Mouse (Mus musculus): ENCODE measurements at regions not wholly inside any gene's neighbourhood (a gene's known extent, or its start where the extent isn't known, plus 50 kb on each side); places are given as distances from the start of the nearest gene placed in this dataset.

DNA sequence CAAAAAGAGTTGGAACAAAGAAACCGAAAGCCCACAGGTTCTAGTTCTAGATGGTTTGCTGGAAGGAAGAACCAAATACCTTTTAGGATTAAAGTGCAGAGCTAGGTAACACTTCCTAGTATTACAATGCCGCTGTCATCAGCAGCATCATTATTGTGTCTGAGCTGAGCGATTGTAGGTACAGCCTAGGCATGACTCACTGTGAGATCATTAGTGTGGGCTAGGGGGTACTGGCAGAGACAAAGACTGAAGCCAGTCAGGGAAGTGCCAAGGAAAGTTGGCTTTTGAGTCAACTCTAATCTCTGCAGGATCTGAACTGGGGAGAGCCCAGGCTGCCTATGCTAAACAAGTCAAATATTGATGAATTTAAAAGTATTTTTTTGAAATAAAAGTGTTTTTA lies 450.2 kb upstream of the Jag1 start:
- DNase-seq, result no peak

DNA sequence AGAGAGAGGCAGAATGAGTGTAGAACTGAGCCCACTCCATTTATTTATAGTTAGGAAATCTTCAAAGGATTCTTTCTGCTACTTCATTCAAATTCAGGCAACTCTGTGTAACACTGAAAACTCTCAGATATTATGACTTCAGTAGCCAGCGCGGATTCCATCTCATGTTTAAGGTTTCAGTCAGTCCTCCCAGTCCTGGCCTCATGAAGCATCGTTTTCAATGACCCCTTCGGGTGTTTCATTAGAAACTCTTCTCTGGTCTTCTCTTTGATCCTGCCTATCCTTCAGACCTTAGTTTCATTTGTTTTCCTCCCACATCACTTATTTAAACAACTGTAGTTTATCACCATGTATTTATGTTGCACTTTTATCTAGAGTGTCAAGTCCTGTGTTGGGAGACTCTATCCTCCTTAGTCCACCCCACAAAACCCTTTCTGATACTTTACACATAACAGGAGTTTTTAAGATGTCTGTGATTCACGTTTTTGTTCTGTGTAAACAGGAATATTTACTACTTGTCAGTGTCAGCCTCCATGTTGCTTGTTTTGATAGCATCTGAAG lies 447.7 kb upstream of the Jag1 start:
- no peak for DNase-seq

DNA sequence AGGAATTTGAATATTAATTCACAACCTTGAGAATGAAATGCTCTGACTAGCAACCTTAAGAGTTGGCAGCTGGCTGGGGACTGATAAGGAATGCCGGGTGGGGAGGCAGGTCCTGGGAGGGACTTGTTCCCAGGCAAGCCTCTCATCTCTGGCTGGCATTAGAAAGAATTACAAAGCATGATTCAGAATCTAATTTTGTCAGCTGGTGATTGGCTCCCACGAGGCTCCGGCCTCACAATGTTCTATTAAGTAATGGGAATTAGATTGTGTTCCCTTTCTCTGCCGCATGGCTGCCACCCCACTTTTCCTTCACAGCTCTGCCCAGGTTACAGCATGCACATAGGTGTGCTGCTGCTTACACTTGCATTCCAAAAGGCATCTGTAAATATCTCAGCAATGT lies 443.9 kb upstream of the Jag1 start:
- DNase-seq, result no peak

DNA sequence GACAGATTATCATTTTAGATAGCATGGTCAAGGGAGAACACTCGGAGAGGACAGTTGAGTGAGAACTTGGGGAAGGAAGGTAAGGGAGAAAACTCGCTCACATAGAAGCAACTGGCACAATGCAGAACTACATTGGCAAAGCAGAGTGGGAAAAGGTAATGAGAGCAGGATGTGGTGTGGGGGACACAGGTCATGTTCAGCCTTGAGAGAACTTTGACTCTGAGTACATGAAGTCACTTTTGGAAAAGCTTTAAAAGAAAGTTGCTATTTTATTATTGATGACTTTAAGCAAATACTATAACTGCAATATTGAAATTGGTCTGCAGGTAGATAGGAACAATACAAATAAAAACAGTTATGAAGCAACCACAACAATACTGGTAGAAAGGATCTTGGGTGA lies 437.4 kb upstream of the Jag1 start:
- DNase-seq, result no peak

DNA sequence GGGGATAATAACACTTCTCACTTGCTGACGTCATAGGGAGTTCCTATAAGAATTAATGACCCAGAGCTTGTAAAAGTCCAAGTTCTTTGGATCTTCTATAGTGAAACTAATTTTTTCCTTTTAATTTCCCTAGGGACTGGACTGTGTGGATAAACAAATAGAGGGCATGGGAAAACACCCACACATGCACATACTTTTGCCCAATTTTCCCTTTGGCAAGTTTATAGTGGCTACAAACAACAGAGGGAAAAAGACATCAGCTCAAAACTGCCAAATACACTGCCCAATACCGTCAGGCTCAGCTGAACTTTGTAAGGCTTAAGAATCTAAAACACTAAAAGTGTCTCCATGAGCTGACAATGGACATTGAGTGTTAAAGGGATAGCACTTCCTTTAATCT lies 420.1 kb upstream of the Jag1 start:
- DNase-seq, result no peak

DNA sequence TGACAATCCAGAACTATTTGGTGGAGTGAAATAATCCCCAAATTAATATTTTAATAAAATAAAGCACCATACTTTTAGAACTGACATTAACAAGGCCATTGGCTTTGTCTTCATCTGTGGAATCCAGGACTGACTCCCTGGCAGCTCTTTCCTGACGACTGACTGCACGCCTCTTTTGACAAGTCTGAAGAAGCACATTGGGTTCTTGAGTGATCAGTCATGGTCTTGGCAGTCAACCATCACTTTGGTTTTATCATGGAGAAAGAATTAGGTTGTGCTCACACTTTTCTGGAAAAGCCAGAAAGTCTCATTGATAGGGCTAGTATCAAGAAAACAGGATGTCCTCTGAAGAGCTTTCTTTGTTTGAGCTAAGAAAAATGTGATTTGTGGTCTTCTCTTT lies 399.8 kb upstream of the Jag1 start:
- no peak for DNase-seq

DNA sequence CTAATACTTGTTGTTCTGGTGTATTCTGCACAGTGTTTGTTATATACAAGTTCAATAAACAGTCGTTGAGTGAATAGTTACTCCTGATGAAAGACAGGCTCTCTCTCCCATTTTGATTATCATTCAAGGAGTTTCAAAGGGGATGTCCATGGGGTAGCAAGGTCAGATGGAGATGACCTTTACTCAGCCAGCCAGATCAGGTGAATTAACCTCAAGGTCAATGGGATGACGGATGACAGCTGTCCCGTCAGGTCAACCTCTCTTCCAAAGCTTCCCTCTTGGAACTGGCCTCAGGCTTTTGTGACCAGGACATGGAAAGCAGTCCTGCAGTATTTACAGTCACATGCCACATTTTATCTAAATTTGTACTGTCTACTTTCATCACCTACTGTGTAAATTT lies 398.6 kb upstream of the Jag1 start:
- no peak for DNase-seq

DNA sequence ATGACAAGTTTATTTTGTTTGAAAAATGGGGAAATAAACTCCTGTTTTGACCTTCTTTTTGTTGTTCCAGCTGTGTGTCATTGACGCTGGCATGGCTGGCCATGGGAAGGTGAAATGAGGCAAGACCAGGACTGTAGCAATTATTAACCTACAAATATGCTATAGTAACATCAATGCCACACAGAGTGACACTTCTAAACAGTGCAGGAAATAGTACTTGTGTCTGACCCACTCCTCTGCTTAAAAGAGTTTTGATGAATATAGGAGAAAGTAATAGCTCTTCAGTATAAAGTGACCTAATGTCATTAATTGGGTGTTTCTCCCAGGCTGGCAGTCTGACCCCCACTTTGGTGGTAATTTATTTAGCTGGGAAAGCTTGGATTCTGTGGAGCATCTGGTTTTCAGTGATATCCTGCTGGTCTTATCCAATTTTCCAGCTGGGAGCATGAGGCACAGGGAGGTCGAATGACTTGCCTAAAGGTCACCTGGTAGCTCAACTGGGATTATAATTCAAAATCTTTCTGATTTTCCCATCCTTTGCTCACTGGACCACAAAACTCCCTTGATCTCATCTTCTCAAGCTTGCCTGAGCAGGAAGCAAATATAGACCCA lies 397.6 kb upstream of the Jag1 start:
- DNase-seq, result no peak

DNA sequence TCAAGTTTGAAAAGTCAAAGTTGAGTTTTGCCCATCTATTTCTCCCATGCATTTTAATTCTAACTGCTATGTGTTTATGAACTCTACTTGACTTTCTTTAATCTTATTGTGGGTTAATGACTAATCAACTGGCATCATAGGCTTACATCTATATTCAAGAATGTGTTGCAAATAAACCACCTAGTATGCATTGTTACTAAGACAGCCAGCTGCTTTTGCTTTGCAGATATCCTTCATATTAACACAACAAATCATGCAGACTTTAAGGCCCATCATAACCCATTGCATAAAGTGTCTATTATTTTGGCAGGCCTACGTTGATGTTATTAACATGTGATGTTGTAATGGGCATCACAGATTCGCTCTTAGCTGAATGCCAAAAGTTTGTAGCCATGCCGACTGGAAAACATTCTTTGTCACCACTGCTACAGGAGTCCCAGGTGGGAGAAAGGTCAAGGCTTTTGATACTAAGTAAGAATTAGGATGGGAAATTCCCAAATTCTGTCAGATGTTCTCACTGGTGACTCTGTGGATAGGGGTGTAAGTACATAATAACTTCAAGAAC lies 394.3 kb upstream of the Jag1 start:
- DNase-seq, result no peak

DNA sequence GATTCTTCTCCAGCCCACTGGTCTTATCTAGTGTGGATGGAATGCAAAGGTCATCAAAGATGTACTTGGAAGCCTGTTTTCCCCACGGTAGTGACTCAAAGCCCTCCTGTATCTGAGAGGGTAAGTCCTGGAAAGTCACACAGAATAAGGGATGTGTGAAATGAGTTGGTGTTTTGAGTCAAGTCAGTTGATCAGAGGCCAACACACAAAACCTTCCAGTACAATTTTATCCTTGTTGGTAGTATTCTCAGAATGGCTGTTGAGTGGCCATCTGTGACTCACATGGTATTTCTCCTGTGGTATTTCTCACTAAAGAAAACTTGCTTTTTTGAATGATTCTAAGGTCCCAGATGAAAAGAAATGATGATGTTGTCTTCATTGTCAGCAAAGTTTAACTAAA lies 384.8 kb upstream of the Jag1 start:
- DNase-seq, result no peak

DNA sequence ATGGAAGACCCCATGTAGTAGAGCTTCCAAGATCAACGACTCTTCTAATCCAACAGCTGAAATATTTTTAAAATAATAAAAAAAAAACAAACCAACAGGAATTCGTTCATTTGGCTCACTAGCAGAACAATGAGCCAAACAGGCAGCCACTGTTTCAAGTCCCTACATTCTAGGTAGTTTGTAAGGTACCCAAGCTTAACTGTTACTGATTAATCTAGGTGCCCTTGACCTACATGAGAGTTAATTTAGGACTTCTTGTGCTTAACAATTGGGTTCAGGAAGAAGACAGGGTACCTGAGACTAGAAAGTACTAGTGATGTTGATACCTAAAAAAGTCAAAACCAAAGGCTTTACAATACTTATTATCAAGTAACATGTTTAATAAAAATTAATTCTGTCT lies 381.2 kb upstream of the Jag1 start:
- DNase-seq, result no peak

DNA sequence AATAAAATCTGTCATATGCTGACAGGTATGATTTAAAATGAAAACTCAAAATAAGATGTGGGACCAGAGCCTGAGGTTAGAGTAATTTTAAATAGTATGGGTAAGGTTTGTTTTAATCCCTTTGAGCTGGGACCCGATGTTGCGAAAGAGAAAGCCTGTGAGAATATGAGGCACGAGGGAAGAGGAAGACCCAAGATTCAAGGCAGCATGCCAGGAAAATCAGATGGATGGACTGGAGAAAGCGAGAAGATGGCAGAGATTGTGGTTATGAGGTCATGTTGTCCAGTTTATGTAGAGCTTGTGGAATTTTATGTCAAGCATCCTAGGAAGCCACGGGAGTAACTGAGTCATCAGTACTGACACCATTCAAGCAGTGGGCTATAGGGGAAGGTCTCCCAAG lies 377.2 kb upstream of the Jag1 start:
- DNase-seq, result no peak

DNA sequence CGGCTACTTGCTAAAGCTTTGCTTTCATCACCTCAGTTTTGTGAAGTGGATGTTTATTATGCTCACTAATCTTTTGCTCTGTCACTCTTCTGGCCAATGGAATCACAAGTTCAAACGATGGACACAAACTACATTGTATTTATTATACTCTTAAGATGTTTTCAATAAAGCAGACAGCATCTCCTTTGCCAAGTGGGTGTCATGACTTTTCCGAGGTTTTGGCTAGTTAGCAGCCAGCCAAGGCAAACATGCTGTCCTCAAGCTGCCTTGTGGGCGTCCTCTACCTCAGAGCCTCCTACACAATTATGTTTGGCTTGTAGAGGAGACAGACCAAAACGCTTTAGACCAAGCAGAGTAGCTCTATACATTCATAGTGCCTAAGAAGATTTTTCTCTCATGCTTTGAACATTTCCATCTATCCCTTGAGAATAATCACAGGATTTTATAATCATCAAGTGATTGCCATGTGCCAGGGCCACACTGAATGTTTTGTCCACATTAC lies 372.8 kb upstream of the Jag1 start:
- no peak for DNase-seq

DNA sequence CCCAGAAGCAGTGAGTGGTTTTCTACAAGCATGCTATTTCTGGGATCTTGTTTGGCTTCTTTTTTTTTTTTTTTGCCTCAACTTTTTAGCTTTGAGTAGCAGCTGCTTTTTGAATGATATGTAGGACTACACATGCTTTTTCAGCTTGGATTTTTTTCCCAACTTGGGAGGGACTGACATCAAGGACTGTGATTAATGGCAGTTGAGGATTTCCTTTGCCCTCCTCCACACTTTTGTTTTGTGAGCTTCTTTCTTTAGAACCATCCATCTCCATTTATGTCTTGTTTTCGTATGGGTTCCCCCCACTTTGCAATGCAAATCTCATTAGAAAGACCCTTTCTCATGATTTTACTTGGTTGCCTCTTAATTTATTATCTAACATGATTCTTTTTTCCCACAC lies 352.3 kb upstream of the Jag1 start:
- no peak for DNase-seq

DNA sequence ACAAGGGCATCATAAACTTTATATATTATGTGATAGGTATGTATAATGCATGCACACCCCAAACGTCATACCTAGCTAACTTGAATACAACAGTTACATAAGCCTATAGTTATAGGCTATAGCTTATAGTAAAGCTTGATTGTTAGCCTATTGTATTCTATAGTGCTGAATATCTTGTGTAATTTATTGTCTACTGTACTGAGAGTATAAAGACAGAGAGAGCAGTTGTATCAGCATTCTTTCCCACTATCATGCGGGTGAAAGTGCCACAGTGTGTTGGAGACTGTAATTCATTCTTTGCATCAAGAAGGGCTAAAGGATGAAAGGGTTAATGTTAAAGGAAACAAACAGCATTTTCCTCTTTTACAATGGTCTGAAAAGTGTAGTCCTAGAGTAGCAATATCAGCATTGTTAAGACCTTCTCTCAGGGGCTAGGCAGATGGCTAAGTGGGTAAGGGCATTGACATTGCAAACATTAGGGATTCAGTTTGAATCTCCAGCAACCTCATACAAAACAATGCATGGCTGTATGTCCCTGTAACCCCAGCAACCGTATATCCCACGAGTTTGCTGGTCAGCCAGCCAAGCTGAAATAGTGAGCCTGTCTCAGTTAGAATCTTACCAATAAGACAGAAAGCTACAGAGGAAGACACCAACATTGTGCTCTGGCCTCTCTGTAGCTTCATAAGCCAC lies 340.8 kb upstream of the Jag1 start:
- no peak for DNase-seq

DNA sequence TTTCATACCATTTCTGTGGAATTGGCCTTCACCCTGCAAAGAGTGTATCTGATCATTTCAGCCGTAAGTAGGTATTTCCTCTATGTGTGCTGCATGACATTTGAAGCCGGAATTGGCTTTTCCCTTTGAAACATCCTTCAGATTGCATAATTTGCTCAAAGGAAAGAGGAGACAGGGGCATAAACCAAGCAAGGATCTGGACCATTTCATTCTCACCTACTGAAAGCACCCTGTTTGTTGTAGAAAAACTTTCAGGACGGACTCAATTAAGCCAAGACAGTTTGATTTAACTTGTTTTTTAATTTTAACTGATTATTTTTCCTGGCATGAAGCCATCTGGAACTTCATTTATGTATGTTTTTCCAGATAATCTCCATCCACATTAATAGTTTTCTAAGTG lies 340.0 kb upstream of the Jag1 start:
- no peak for DNase-seq

DNA sequence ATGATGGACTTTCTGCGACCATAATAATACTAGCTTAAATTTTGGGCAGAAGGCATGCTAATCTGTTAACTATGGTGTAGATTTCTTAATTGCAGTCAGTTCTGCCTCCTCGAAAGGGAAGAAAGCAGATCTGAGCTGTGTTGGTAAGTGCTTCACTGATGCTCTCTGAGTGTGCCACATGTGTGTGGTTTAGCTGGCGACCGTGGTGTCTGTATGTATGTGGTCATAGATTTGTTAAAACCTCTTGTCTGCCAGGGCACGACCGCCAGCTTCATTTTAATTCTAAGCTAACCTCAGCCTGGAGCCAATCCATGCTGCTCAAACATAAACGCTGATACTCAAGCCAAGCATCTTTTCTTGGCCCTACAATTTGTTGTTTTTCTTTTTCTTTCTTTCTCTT lies 330.5 kb upstream of the Jag1 start:
- no peak for DNase-seq

DNA sequence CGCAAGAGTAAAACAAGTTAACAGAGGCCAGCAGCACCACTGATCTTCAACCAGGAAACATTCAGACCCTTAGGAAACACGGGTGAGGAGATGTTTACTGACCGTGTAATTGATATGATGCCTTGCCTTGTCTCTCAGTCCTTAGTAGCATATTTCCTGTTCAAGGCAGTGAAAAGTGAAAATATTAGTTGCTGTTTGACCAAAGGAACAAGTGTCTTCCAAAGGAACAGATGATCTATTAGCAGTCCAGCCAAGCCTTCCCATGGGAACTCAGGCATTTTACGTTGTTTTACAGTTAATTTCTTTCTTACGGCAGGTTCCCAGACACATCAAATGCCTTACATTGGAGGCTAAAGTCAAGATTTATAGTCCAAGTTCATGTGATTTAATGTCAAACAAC lies 321.3 kb upstream of the Jag1 start:
- no peak for DNase-seq

DNA sequence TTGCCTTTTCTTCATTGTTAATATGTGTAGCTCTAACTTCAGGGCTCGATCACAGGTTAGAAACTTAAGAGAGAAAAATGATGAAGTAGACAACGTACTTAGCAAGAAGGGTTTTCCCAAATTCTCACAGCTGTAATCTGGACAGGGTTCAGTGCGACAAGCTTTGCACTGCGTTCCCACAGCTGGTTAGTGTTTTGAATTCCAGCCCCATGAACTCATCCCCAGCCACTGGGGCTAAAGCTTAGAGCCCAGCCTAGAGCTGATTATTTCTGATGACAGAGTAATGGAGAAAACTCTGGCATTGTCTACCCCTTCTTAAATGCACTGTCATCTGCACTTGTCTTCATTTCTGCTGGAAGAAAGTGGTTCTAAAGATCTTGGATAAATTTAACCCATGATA lies 319.7 kb upstream of the Jag1 start:
- DNase-seq, result no peak

DNA sequence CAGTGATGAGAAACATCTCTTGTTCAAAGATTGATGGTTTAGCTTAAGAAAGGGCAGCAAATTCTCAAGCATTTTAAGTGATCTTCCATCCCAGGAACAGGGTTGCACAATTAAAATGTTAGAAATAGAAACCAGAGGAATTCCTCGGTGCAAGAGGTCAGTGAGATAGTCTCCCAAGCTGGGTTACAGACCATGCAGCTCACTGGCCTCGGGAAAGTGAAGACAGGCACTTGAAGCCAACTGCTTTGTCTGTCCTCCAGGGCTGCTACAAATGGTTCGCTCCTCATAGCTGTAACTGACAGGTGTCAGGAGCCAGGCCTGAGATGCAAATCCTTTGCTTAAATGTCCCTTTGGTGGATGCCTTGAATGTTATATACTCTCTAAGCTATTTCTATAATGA lies 306.2 kb upstream of the Jag1 start:
- no peak for DNase-seq

DNA sequence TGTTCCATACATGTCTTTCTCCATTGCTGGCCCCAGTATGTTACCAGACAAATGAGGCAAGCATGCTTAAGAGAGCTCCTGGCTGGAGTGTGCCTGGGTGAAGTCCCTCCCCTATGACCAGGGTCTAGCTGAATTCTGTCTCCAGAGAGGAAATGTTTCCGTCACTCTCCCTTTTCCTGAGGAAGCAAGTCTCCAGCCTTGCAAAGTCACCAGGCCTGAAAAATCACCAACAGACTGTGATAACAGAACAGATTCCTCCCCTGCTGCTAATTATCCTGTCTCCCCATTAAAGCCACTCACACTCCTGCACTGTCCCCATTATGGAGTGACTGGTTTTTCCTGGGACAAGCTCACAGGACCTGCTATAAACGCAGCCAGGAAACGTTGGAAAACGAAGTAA lies 303.2 kb upstream of the Jag1 start:
- DNase-seq, result no peak

DNA sequence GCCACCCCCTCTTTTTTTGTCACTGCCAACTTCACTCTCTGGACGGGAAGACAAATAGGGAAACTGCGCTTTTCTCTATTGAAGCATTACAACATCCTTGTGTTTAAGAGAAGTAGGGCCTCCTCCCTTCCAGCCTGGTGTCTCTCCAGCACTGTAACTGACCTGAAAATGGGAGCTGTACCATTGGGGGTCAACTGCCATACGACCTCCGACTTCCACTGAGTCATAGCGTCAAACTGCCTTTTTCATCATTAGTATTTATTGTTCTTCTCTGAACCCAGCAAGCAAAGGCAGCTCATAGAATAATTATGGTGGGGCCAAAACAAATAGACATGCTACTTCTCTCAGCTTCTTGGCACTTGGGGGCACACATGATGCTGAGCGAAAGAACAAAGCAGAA lies 301.2 kb upstream of the Jag1 start:
- DNase-seq, result no peak

DNA sequence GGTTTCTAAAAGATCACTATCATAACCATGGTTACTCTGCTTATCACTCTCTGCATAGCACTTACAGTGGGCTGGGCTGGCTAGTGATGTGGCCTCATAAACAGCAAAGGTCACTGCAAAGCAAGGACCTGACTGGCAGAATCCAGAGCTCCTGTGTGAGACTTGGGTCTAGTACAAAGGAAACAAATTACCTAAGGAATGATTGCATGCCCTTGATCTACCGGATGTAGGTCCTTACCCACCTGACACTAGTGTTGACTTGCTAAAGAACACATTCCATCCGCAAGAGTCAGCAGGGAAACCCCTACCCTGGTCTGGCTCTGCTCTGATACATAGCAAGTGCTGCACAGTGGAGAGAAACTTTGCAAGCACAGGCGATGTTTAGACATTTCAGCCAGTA lies 297.0 kb upstream of the Jag1 start:
- DNase-seq, result no peak

DNA sequence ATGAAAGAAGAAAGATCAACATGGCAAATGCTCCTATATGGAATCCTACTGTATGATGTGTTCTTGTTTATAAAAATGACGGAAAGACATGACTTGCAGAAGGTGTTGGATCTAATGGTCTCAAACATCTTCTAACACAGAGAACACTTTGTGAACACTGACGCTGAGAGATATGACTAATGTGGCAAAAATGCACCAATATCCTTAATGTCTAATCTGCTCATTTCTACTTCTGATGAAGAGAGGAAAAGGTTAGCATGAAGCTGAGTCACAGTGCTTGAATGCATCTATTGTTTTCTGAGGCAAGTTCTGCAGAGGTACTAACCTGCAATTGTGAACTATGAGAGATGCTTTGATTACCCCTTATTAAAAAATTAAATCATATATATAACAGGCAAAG lies 293.2 kb upstream of the Jag1 start:
- DNase-seq, result no peak

DNA sequence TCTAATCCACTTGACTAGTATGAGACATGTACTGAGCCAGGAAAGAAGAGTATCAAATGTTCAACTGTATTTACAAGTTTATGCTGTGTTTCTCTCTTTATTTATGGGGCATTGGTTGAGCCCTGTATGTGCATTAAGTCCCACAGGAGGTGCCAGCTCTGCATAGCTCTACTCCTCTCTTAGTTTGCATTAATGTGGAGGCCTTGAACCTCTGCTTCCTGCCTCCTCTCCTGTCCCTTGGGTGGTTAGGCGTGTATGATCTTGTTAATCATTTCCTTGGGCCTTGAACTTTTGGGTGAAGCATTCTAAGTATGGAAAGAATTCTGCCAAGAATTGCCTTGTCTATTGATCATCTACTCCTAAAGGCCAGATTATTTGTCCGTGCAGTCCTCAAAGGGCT lies 291.9 kb upstream of the Jag1 start:
- no peak for DNase-seq
